Mouse (Mus musculus): ENCODE measurements around the gene Kcnn1. TPM values are rescaled to one million over a fixed set of nuclear protein-coding genes. Genes with fewer than 3 reads are reported as not detected.

Kcnn1 gene
- polyA plus RNA-seq, 1 experiment from 2014 or later = 1.1 TPM

DNA sequence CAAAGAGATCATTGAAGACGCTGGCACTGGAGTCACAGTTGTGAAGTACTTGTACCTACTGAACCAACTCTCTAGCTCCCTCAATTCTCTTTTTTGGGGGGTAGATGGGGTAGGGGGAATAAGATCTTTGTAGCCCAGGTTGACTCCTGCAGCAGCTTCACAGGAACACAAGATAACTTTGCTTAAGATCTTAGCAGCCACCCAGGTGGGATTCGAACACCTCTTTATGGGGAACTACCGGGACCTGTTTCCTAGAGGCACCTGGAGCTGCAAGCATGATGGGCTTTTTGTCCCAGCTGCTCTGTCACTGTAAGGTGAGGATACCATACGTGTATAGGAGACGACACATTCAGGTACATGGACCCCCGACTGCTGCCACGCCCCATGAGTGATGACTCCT is 3.5 kb upstream of the Kcnn1 start:
- peaks cover 45% of the 10 kb centered on the region for H3K4me1 ChIP-seq (ENCODE audit: control insufficient read depth, insufficient read depth, low read length)
- ATAC-seq (replicated peaks; ENCODE audit: insufficient number of reproducible peaks, low FRiP score, low TSS enrichment) = no peak
- no peak overlapping the region for H3K9ac ChIP-seq (ENCODE audit: low read depth, low read length)
- peaks cover 30% of the 10 kb centered on the region for H3K27me3 ChIP-seq (ENCODE audit: control insufficient read depth, insufficient read depth, low read length)
- WGBS (ENCODE audit: insufficient replicate concordance) = 80% methylated on average over 7 of the region's 7 CpGs
- no peaks in the 10 kb centered on the region for H3K9me3 ChIP-seq (replicated peaks; ENCODE audit: control insufficient read depth, low read length)
- H3K4me3 ChIP-seq (ENCODE audit: low read depth, low read length) = no peak overlapping the region
- H3K36me3 ChIP-seq (ENCODE audit: control insufficient read depth, insufficient read depth, low read length) = no peaks in the 10 kb centered on the region
- H3K27ac ChIP-seq (ENCODE audit: low read depth, low read length) = no peak overlapping the region
- peak overlapping the region; percentile 88; the same call in 1 of the 2 replicates for H3K4me2 ChIP-seq

DNA sequence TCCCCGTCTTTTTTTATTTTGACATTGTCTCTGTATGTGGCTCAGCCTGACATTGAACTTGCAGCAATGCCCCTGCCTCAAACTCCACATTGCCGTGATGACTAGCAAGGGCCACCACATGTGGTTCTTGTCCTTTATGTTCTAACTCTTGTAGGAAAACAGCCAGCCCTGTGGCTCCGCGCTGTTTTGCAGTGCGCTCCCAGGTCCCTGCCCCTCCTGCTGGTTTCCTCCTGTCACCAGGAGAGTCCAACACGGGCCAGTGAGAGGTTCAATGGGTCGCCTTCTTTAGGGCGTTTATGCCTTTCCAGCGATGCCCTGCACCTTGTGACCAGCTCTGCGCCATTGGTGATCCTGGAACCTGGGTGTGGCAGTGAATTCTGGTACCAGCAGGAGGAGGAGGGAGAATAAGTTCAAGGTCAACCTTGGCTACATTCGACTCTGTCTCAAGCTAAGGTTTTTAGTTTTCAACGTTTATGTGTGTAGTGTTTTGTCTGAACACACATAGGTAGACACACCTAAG is 3.0 kb upstream of the Kcnn1 start:
- WGBS (ENCODE audit: insufficient replicate concordance) = 11% methylated on average over 12 of the region's 12 CpGs
- Histone ChIP-seq H3K27me3 (ENCODE audit: control insufficient read depth, insufficient read depth, low read length) (peaks cover 34% of the 10 kb centered on the region), H3K4me3 (ENCODE audit: low read depth, low read length) (peak overlapping the region; percentile 61), H3K9ac (ENCODE audit: low read depth, low read length) (peak overlapping the region; percentile 54; the same call in 1 of the 2 replicates), H3K36me3 (ENCODE audit: control insufficient read depth, insufficient read depth, low read length) (no peaks in the 10 kb centered on the region), H3K27ac (ENCODE audit: low read depth, low read length) (peak overlapping the region; percentile 50; the same call in 1 of the 2 replicates), H3K4me1 (ENCODE audit: control insufficient read depth, insufficient read depth, low read length) (peaks cover 43% of the 10 kb centered on the region), H3K9me3 (replicated peaks; ENCODE audit: control insufficient read depth, low read length) (no peaks in the 10 kb centered on the region), H3K4me2 (peak overlapping the region; percentile 88)
- ATAC-seq (replicated peaks; ENCODE audit: insufficient number of reproducible peaks, low FRiP score, low TSS enrichment) = no peak

DNA sequence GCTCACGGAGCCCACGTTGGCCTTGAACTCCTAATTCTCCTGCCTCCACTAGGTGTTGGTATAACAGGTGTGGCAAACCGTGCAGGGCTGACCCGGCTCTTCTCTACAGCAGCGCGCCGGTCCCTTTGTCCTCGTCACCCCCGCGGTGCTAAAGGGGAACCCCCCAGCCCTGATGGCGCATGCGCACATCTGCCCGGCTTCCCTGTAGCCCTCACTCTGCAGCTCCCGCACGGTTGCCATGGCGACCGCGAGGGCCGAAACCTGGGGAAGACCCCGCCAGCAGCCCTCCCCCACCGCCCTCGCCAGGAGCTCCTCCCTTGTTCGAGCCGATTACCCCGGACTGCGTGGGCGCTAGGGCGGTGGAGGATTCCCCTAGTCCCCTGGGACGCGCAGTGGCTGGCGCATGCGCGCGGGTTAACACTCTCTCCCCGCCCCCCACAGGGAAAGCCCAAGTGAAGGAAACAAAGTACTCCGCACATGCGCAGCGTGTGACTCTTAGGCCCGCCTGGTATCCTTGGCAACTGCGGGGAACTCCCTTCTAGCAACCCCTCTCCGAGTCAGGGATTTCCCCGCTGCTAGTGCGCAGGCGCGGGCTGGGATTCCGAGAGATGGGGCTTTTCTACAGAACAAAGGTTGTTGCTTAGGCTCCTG is 2.4 kb upstream of the Kcnn1 start:
- peak; percentile 83 for ATAC-seq (replicated peaks; ENCODE audit: insufficient number of reproducible peaks, low FRiP score, low TSS enrichment)
- Histone ChIP-seq H3K4me1 (ENCODE audit: control insufficient read depth, insufficient read depth, low read length) (peaks cover 42% of the 10 kb centered on the region), H3K4me2 (peak overlapping the region; percentile 88), H3K27me3 (ENCODE audit: control insufficient read depth, insufficient read depth, low read length) (peaks cover 34% of the 10 kb centered on the region), H3K36me3 (ENCODE audit: control insufficient read depth, insufficient read depth, low read length) (no peaks in the 10 kb centered on the region), H3K9me3 (replicated peaks; ENCODE audit: control insufficient read depth, low read length) (no peaks in the 10 kb centered on the region), H3K9ac (ENCODE audit: low read depth, low read length) (peak overlapping the region; percentile 63), H3K4me3 (ENCODE audit: low read depth, low read length) (peak overlapping the region; percentile 61), H3K27ac (ENCODE audit: low read depth, low read length) (peak overlapping the region; percentile 74)
- WGBS (ENCODE audit: insufficient replicate concordance) = under 1% methylated on average over 46 of the region's 46 CpGs

DNA sequence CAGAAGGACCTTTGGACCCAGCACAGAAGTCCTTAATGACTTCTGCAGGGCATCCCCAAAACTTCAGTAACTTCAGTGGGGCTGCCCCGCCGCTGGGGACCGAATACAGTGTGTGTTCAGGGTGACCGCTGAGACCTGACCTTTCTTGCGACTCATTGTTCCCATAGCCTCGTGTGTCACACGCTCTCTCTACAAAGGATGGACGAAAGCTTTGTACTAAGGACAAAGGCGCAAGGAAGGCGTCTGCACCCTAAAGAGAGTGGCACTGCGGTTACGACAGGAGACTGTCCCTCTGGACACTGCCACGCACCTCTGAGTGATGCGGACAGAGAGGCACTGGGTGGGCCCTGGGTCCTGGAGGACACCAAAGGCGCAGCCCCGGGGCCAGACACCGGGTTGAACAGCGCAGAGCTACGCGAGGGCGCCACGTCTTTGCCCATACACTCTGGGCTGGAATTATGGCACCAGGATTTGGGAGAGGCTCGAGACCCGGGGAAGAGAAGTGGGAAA is 1.7 kb upstream of the Kcnn1 start:
- peaks cover 34% of the 10 kb centered on the region for H3K27me3 ChIP-seq (ENCODE audit: control insufficient read depth, insufficient read depth, low read length)
- peak overlapping the region; percentile 63 for H3K9ac ChIP-seq (ENCODE audit: low read depth, low read length)
- ATAC-seq (replicated peaks; ENCODE audit: insufficient number of reproducible peaks, low FRiP score, low TSS enrichment) = 0 out of 2 replicates have a peak, but pooled peaks have one; percentile 11
- no peaks in the 10 kb centered on the region for H3K9me3 ChIP-seq (replicated peaks; ENCODE audit: control insufficient read depth, low read length)
- H3K4me1 ChIP-seq (ENCODE audit: control insufficient read depth, insufficient read depth, low read length) = peaks cover 42% of the 10 kb centered on the region
- H3K4me3 ChIP-seq (ENCODE audit: low read depth, low read length) = peak overlapping the region; percentile 61
- peak overlapping the region; percentile 88 for H3K4me2 ChIP-seq
- H3K27ac ChIP-seq (ENCODE audit: low read depth, low read length) = peak overlapping the region; percentile 74
- WGBS (ENCODE audit: insufficient replicate concordance) = 2% methylated on average over 24 of the region's 24 CpGs
- no peaks in the 10 kb centered on the region for H3K36me3 ChIP-seq (ENCODE audit: control insufficient read depth, insufficient read depth, low read length)

DNA sequence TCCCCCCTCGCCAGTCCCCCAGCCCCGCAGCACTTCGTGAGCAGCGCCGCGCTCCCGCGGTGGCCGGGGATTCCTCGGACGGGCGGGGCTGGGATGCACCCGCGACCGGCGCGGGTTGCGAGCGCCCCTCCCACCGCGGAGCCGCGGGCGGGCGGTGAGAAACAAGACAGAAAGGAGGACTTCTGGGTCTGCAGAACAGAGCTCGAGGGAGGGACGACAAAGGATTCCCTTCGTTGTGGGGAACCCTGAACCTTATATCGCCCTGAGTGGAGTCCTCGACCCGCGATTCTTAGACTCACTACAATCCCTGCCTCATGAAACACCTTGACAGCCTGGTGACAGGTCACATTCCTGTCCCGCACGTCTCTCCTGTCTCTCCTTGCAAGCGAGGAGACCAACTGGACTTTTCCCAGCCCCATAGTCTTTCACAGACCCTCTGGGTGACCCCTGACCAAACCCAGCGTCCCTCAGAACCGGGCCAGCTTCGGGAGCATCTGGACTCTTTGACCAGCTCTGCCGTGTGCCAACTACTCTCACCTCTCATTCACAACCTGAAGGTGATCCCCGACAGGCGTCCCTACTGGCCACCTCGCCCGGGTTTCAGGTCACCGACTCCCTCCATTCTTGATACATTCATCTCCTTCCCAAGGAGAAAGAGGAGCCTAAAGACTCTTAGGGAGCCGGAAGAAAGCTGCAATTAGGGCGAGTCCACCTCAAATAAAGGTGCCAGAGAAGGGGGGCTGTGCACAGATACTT is 1.1 kb upstream of the Kcnn1 start:
- Histone ChIP-seq H3K9ac (ENCODE audit: low read depth, low read length) (peak overlapping the region; percentile 72), H3K9me3 (replicated peaks; ENCODE audit: control insufficient read depth, low read length) (no peaks in the 10 kb centered on the region), H3K4me1 (ENCODE audit: control insufficient read depth, insufficient read depth, low read length) (peaks cover 39% of the 10 kb centered on the region), H3K4me3 (ENCODE audit: low read depth, low read length) (peak overlapping the region; percentile 61), H3K4me2 (peak overlapping the region; percentile 88), H3K27me3 (ENCODE audit: control insufficient read depth, insufficient read depth, low read length) (peaks cover 34% of the 10 kb centered on the region), H3K27ac (ENCODE audit: low read depth, low read length) (no peak overlapping the region), H3K36me3 (ENCODE audit: control insufficient read depth, insufficient read depth, low read length) (no peaks in the 10 kb centered on the region)
- no peak for ATAC-seq (replicated peaks; ENCODE audit: insufficient number of reproducible peaks, low FRiP score, low TSS enrichment)
- WGBS (ENCODE audit: insufficient replicate concordance) = 2% methylated on average over 46 of the region's 46 CpGs

DNA sequence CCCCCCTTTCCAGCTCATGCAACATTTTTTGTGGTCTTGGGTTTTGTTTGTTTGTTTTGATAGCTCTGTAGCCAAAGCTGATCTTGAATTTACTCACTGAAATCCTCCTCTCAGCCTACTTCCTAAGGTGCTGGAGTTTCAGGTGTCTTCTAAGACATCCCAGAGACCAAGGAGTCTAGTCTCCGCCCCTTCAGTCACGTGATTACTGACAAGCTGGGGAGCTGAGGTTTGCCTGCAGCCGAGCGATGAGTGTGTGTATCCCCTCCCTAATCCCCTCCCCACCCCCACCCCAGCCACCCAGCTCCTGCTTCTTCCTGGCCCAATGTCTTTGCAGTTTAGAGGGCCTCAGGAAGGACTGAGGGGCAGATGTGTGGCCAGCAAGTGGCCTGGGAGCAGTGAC is 5.5 kb downstream of the Kcnn1 start:
- H3K4me1 ChIP-seq (ENCODE audit: control insufficient read depth, insufficient read depth, low read length) = no peaks in the 10 kb centered on the region
- no peaks in the 10 kb centered on the region for H3K9me3 ChIP-seq (replicated peaks; ENCODE audit: control insufficient read depth, low read length)
- no peak overlapping the region for H3K4me3 ChIP-seq (ENCODE audit: low read depth, low read length)
- H3K27me3 ChIP-seq (ENCODE audit: control insufficient read depth, insufficient read depth, low read length) = peaks cover 33% of the 10 kb centered on the region
- no peak overlapping the region for H3K4me2 ChIP-seq
- no peak overlapping the region for H3K9ac ChIP-seq (ENCODE audit: low read depth, low read length)
- H3K27ac ChIP-seq (ENCODE audit: low read depth, low read length) = no peak overlapping the region
- no peak for ATAC-seq (replicated peaks; ENCODE audit: insufficient number of reproducible peaks, low FRiP score, low TSS enrichment)
- no peaks in the 10 kb centered on the region for H3K36me3 ChIP-seq (ENCODE audit: control insufficient read depth, insufficient read depth, low read length)
- WGBS (ENCODE audit: insufficient replicate concordance) = 13% methylated on average over 4 of the region's 4 CpGs

DNA sequence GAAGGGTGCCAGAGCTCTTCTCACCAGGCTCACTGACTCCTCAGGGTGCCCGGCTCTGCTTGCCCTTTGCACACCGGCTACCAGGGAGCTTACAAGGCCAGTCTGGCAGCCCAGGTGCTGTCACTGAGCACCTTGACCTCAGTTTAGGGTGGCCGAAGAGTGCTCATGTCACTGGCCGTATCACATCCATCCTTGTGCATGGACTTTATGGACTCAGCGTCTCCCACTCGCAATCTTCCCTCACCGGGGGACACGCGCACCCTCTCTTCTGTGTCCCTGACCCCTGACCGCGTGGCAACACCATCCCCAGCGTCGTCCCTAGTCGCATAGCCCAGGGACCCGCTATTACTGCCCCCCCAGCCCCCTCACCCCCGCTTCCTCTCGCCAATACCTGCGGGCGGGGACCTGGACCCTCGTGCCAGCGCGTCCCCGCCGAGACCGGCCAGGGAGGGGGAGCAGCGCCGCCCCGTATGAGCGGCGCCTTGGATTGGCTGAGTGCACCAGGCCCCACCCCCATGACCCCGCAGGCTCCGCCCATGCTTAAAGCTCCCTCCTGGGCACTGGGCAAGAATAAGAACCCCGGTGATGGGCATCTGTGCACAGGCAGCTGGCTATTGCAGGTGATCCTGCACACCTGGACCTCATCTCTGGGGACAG is 6.4 kb downstream of the Kcnn1 start:
- Histone ChIP-seq H3K9me3 (replicated peaks; ENCODE audit: control insufficient read depth, low read length) (no peaks in the 10 kb centered on the region), H3K36me3 (ENCODE audit: control insufficient read depth, insufficient read depth, low read length) (no peaks in the 10 kb centered on the region), H3K4me2 (peak overlapping the region; percentile 83), H3K4me1 (ENCODE audit: control insufficient read depth, insufficient read depth, low read length) (no peaks in the 10 kb centered on the region), H3K27ac (ENCODE audit: low read depth, low read length) (no peak overlapping the region), H3K27me3 (ENCODE audit: control insufficient read depth, insufficient read depth, low read length) (peaks cover 28% of the 10 kb centered on the region), H3K9ac (ENCODE audit: low read depth, low read length) (peak overlapping the region; percentile 62), H3K4me3 (ENCODE audit: low read depth, low read length) (peak overlapping the region; percentile 45)
- 10% methylated on average over 33 of the region's 33 CpGs for WGBS (ENCODE audit: insufficient replicate concordance)
- peak; percentile 72 for ATAC-seq (replicated peaks; ENCODE audit: insufficient number of reproducible peaks, low FRiP score, low TSS enrichment)

DNA sequence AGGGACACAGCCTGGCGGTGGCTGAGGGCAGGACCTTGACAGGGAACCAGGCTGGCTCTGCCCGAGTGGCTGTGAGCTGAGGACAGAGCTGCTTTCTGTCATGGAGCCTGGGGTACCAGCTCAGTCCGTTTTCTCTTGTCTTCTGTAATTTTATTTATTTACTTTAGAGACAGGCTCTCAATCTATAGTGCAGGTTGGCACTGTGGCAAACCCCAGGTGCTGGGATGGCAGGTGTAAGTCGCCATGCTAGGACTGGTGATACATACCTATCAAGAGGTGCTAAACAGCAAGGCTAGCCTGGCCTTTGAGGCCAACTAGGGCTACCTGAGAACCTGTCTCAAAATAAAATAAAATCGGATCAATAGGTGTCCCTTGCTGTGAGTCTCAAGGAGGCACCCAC is 7.0 kb downstream of the Kcnn1 start:
- peaks cover 23% of the 10 kb centered on the region for H3K27me3 ChIP-seq (ENCODE audit: control insufficient read depth, insufficient read depth, low read length)
- H3K36me3 ChIP-seq (ENCODE audit: control insufficient read depth, insufficient read depth, low read length) = no peaks in the 10 kb centered on the region
- no peak overlapping the region for H3K4me2 ChIP-seq
- H3K9ac ChIP-seq (ENCODE audit: low read depth, low read length) = no peak overlapping the region
- no peaks in the 10 kb centered on the region for H3K4me1 ChIP-seq (ENCODE audit: control insufficient read depth, insufficient read depth, low read length)
- no peak for ATAC-seq (replicated peaks; ENCODE audit: insufficient number of reproducible peaks, low FRiP score, low TSS enrichment)
- 62% methylated on average over 5 of the region's 5 CpGs for WGBS (ENCODE audit: insufficient replicate concordance)
- H3K9me3 ChIP-seq (replicated peaks; ENCODE audit: control insufficient read depth, low read length) = no peaks in the 10 kb centered on the region
- H3K4me3 ChIP-seq (ENCODE audit: low read depth, low read length) = no peak overlapping the region
- no peak overlapping the region for H3K27ac ChIP-seq (ENCODE audit: low read depth, low read length)

Measured in heart, embryonic 11.5 days (tissue).